Mouse (Mus musculus) spleen, adult 2 months (tissue): ENCODE data around the gene Rell1.

Experiments used
- CTCF ChIP-seq: fragments of 200-500 bp; IDR thresholded peaks from 2 replicates; pipeline ENCODE4 v1.5.1; 2011; ENCODE audit warnings: mild to moderate bottlenecking, inconsistent platforms; ENCODE audit not compliant: insufficient read depth, insufficient read length, insufficient replicate concordance; ENCODE audit errors: extremely low read depth
- POLR2A ChIP-seq: fragments of 200-500 bp; IDR thresholded peaks from 2 replicates; pipeline ENCODE4 v1.6.1; 2011; ENCODE audit warnings: low read depth, low read length, inconsistent platforms

DNA sequence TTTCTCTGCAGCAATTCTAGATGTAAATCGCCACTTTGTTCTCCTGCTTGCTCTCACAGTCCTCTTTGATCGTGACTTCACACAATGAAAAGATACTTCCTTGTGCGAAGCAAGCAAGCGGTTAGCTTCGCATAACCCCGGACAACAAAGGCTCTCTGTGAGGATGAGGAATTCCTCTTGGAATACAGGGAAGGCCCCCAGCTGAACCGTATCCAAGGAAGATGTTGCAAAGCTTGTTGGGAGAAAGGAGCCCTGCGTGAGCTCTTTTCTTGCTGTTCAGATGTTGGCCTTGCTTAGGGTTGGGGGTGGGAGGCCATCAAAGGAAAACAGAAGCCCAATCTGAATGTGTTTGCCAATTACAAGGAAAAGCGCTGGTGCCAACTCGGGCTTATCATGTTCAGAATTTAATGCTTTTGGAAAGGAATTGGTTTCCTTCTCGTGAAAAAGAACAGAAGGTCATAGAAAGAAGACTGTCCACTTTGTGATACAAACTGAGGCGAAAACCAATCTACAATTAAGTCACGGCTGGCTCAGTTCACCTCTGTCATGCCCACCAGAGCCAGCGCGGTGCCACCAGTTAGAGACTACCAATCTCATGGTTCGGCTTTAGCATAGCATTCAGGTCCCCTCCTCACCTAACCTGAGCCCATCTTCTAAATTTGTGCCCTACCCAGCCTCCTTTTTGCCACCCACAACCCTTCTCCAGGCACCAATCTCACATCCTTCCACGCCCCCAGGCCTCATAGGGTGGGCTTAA is 96.3 kb downstream of the Rell1 start:
- no peak for TF ChIP-seq CTCF
- TF ChIP-seq POLR2A: no peak
